Mouse (Mus musculus) naive thymus-derived CD4-positive, alpha-beta T cell, adult 5 months (primary cell): ENCODE results near the gene Flnc. TPM values are rescaled to one million over a fixed set of nuclear protein-coding genes. Genes with fewer than 3 reads are reported as not detected.

Experiments
- polyA plus RNA-seq: library from polyadenylated mRNA; unstranded; fragments of 100-300 nt; shearing (Covaris generic); gene quantifications from one replicate; pipeline ENCODE4 v1.2.1, GENCODE M21; 2017

Flnc gene
- polyA plus RNA-seq: not detected

DNA sequence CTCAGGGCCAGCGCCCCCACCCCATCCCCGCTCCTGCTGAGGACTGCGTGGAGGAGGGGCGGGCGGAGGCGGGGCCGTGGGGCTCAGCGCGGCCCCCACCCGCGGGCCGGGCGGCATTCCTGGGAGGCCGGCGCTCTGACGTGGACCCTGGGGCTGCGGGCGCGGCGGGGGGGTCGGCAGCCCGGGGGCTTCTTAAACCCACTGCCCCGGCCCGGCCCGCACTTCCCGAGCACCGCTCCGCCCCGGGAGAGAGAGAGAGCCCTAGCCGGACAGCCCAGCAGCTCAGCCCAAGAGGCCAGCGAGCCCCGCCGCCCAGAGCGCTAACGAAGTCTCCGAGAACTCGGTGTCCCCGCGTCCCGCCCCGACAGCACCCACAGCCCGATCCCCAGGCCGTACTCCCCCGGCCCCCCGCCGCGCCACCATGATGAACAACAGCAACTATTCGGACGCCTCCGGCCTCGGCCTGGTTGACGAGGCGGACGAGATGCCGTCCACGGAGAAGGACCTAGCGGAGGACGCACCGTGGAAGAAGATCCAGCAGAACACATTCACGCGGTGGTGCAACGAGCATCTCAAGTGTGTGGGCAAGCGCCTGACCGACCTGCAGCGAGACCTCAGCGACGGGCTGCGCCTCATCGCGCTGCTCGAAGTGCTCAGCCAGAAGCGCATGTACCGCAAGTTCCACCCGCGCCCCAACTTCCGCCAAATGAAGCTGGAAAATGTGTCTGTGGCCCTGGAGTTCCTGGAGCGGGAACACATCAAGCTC, at the start of gene Flnc:
Gene Flnc, plus strand, starts transcription at position 219 of the 766 bp plus-strand sequence.

DNA sequence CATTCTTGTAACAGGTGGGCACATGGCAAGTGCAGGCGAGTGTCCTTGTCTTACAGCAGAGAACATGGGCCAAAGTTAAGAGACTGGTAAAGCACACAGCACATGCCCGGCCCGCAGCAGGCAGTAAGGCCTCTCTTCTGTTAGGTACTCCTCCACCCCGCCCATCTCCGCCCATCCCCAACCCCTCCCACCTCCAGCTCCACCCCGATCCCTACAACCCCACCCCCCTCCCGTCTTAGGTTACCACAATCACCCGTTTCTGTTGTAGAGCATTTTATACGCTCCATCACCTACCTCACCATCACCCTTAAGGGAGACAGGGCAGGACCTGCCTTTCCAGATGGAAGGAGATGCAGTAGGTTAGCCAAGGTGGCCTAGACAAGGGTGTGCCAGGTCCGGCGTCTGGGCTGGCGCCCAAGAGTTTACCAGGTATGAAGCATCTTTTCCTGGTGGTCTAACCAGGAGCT, 45.0 kb upstream of the Flnc start, which contains the start of gene Opn1sw:
Gene Opn1sw, minus strand, starts transcription at position 417 of the 467 bp plus-strand sequence.

DNA sequence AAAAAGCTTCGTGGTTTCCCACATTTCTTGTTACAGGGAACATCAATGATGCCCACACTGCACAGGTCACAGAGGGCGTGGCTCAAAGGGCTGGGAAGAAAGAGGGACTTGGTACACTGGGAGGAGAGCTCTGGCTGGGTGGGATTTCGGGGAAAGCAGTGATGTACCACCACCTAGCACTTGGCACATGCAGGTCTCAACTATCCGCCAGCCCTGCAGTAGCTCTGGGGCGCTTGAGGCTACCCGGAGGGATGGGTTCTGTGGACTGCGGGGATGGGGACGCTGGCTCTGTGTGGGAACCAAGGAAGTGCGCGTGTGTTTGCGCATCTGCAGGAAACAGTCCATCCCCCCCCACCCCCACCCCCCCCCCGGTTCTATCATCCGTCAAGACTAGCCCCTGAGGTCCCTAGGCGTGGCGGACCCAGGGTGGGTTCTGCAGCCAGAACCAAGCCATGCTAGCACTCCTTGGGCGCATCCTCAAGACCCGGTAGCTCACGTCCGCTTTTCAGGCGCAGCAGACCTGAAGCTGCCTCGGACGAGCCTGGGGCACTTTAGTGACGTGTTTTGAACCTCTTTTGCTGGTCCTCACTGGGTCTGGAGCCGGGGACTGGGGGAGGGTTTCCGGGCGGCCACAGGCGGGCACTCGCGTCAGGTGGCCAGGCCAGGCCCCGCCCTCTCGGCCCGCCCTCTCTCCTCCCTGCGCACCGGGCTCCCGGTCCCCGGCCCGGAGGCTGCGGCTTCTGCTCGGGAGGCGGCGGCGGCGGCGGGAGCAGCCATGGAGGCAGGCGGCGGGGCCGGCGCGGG, 36.9 kb upstream of the Flnc start, which contains the start of gene Ccdc136:
Gene Ccdc136, plus strand, starts transcription at position 400 of the 804 bp plus-strand sequence.

DNA sequence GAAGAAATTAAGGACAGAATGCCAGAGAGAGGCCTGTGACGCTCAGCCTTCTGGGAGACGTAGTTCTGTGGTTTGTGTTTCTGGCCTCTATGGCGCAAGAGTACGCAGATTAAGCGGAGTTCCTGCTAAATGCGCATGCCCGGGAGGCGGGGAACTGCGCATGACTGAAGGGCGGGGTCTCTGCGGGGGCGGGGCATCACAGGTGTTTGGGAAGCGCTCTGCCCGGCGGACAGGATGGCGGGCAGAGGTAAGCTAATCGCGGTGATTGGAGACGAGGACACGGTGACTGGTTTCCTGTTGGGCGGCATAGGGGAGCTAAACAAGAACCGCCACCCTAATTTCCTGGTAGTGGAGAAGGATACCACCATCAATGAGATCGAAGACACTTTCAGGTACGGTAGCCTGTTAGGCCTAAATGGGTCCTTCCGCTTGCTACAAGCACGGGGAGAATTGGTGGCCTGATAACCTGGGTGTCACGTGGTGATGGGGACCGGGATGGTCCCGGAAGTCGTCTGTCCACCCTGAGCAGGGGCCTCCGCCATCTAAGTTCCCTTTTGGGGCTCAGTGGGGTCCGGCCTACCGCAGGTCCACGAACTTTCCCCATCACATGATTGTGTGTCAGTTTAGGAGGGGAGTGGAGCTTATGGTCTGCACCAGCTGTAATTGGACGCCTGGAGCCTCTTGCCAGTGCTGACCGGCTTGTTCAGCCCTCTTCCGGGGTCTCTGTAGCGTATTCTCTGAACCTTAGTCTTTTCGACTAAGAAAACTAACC, 34.7 kb downstream of the Flnc start, which contains the start of gene Atp6v1f:
Gene Atp6v1f, plus strand, starts transcription at position 136 of the 772 bp plus-strand sequence.

DNA sequence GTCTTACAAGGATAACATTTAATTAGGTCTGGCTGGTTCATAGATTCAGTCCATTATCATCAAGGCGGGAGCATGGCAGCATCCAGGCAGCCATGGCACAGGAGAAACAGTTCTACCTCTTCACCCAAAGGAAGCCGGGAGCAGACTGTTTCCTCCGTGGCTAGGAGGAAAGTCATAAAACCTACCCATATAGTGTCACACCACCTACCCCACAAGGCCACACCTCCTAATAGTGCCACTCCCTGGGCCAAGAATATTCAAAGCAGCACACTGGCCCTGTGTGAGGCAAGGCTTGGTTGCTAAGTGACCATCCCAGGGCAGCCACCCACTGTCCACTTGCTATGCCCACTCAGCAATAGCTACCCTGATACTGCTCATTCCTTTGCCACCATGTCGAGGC, 38.1 kb downstream of the Flnc start, which contains the start of gene Atp6v1fnb:
Gene Atp6v1fnb, plus strand, starts transcription at position 301 of the 400 bp plus-strand sequence.

DNA sequence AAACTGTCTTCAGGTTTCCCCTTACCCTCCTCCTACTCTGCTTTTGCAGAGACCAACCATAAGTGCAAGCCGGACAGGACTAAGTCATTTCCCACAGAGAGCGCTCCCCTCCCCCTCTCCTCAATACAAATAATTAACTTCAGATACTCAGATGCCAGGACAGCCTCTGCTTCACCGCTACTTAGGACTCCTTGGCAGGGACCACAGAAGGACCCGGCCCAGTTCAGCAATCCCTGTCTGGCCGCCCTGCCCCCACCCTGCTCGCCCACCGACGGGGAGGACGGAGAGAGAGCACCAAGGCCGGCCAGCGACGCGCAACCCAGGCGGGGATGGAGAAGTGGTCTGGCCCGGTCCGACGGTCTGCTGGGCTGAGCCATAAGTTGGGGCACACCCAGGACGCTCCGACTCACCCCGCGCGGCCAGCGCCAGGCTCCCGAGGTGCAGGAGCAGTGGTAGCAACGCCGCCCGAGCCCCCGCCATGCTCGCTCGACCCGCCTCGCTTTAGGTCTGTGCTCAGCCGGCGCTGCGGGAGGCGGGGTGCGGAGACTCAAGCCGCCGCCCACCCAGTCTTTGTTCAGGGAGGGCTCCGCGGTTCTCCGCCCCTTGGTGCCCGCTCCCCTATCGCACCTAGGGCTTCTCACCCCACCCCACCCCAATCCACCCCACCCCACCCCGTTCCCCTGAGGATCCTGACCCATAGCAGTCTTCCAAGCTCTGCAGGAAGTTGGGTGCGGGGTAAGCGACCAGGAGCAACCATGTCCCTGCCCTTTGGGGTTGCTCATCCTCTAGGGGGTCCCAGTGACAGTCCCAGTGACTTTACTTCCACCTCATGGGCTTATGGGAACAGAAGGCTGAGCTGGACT, 74.6 kb downstream of the Flnc start, which contains the start of gene Kcp:
Gene Kcp, minus strand, starts transcription at position 506 of the 863 bp plus-strand sequence.

Other genes starting within 250 kb of the Flnc start
- gene Impdh1, start 216.9 kb upstream of the Flnc start, polyA plus RNA-seq: 182 TPM
- gene Hilpda, start 160.8 kb upstream of the Flnc start, polyA plus RNA-seq: 25.5 TPM
- gene Fam71f2, start 153.7 kb upstream of the Flnc start, polyA plus RNA-seq: 0.73 TPM
- not detected for gene Fam71f1, start 114.1 kb upstream of the Flnc start, polyA plus RNA-seq
- gene Calu, start 85.2 kb upstream of the Flnc start, polyA plus RNA-seq: 89.1 TPM
- 0.27 TPM for gene Opn1sw, start 44.8 kb upstream of the Flnc start, polyA plus RNA-seq
- gene Ccdc136, start 36.9 kb upstream of the Flnc start, polyA plus RNA-seq: not detected
- gene Atp6v1f, start 34.5 kb downstream of the Flnc start, polyA plus RNA-seq: 277 TPM
- not detected for gene Atp6v1fnb, start 38.2 kb downstream of the Flnc start, polyA plus RNA-seq
- not detected for gene Kcp, start 74.7 kb downstream of the Flnc start, polyA plus RNA-seq
- gene Irf5, start 93.4 kb downstream of the Flnc start, polyA plus RNA-seq: 2.4 TPM
- 105 TPM for gene Tnpo3, start 176.6 kb downstream of the Flnc start, polyA plus RNA-seq